Mouse (Mus musculus) adrenal gland, adult 18-20 months (tissue): ENCODE measurements around the gene Mcm2. TPM values are rescaled to one million over a fixed set of nuclear protein-coding genes. Genes with fewer than 3 reads are reported as not detected.

ENCODE experiments used
- DNase-seq, 2 experiments: peaks; one replicate each; pipeline ENCODE4 v3.0.0; 2021 to 2022; ENCODE audit warnings: low spot score in 2 of 2
- long read RNA-seq, 2 experiments: library from polyadenylated mRNA; stranded (forward); transcript quantifications; one replicate each; pipeline ENCODE4 v2.0.0; 2021
- total RNA-seq, 2 experiments: library from RNA; stranded (reverse); gene quantifications; 1 replicate in 1 of 2; 2 replicates in 1 of 2; pipeline ENCODE4 v1.2.3; 2021

The Mcm2 gene
- 10 to 100 TPM; 23.7 to 26.9 TPM for total RNA-seq
- long read RNA-seq, experiment 1, transcript Mcm2-201 (16 exons, 3,371 nt) = major isoform, 38 of 47 reads
- long read RNA-seq, experiment 1, partial matches to known transcripts = 1 of 47 reads
- long read RNA-seq, experiment 1, other reads (novel, unspliced or antisense) = 8 of 47 reads
- long read RNA-seq, experiment 2, transcript Mcm2-201 (16 exons, 3,371 nt) = major isoform, 66 of 84 reads
- long read RNA-seq, experiment 2, partial matches to known transcripts = 16 of 84 reads
- long read RNA-seq, experiment 2, other reads (novel, unspliced or antisense) = 2 of 84 reads

GRCm38 (mm10) chr6:88898534-88899048, at the start of gene Mcm2:
Mcm2 (minus strand) TSS chr6:88898780.
- DNase-seq = peak; percentile 89 to 90

- DNase-seq = no peak
Measured at GRCm38 (mm10) chr6:88947771-88948170, 49.2 kb upstream of the Mcm2 start.

GRCm38 (mm10) chr6:88946442-88946841, 47.9 kb upstream of the Mcm2 start:
- DNase-seq = no peak

- DNase-seq = no peak
Measured at GRCm38 (mm10) chr6:88943666-88944065, 45.1 kb upstream of the Mcm2 start.

GRCm38 (mm10) chr6:88942595-88942994, 44.0 kb upstream of the Mcm2 start:
- no peak for DNase-seq

GRCm38 (mm10) chr6:88941628-88942027, 43.0 kb upstream of the Mcm2 start:
- DNase-seq = no peak

GRCm38 (mm10) chr6:88940090-88940916, 41.7 kb upstream of the Mcm2 start:
- no peak for DNase-seq

GRCm38 (mm10) chr6:88939281-88940089, 40.9 kb upstream of the Mcm2 start:
- DNase-seq = no peak

- DNase-seq = no peak
Measured at GRCm38 (mm10) chr6:88938664-88939055, 40.1 kb upstream of the Mcm2 start.

- no peak for DNase-seq
Measured at GRCm38 (mm10) chr6:88937971-88938663, 39.5 kb upstream of the Mcm2 start.

GRCm38 (mm10) chr6:88937214-88937549, 38.6 kb upstream of the Mcm2 start:
- DNase-seq = no peak

- no peak for DNase-seq
Measured at GRCm38 (mm10) chr6:88936342-88937213, 38.0 kb upstream of the Mcm2 start.

GRCm38 (mm10) chr6:88935735-88936276, 37.2 kb upstream of the Mcm2 start:
- peak in 1 of 2 experiments; percentile 49 for DNase-seq

GRCm38 (mm10) chr6:88934816-88935215, 36.2 kb upstream of the Mcm2 start:
- no peak for DNase-seq

GRCm38 (mm10) chr6:88934132-88934531, 35.6 kb upstream of the Mcm2 start:
- DNase-seq = no peak

- DNase-seq = no peak
Measured at GRCm38 (mm10) chr6:88931449-88931848, 32.9 kb upstream of the Mcm2 start.

- no peak for DNase-seq
Measured at GRCm38 (mm10) chr6:88930049-88930448, 31.5 kb upstream of the Mcm2 start.

GRCm38 (mm10) chr6:88929451-88929850, 30.9 kb upstream of the Mcm2 start:
- DNase-seq = no peak

- peak in 1 of 2 experiments; percentile 61 for DNase-seq
Measured at GRCm38 (mm10) chr6:88928576-88928975, 30.0 kb upstream of the Mcm2 start.
